Mouse (Mus musculus) retina, adult 2 months (tissue): ENCODE results near the gene Asic3.

ENCODE experiments used
- DNase-seq: peaks from one replicate; pipeline ENCODE4 v3.0.0-alpha.2; 2012; ENCODE audit warnings: low read depth, low spot score

Asic3 gene

DNA sequence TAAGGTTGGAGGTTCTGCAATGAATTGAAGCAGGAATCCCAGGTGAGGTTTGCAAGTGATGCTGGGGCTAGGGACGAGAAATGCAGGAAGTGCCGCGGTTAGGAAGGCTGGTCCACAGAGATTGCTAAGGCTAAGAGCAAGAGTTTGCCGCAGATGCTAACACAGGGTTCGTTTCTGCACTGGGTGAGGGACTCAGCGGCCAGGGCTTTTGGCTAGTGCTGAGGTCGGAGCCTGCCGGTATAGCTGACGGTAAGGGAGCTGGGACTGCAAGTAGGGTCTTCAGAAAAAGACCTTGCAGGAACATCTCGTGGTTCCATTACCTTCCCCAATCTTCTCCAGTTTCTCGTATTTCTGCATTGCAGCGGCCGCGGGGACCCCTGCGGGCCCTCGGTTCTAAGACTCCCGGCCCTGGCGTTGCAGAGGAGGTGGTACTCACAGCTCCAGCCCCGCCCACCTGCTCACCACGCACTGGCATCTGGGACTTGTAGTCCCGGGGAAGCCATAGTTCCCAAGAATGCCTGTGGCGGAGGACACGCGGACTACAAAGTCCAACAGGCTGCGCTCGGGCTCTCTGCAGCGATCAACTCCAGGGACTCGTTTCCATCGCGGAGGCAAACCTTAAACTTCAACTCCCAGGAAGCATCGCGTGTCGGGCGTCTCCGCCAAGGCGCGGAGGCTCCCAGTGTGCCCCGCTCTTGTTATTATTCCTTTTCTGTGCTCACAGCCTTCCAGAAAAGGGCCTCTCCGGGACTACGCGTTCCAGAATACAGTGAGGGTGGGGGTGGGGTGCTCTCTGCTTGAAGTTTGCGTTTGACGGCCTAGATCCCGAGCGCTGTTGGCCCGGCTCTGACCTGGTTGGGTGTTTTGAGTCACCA lies 10.2 kb downstream of the Asic3 start, which contains the start of the genes Cdk5 and Slc4a2:
Gene Cdk5 (minus strand): TSS at position 402 of the 875 bp plus-strand sequence.
Gene Slc4a2 (plus strand): TSS at position 709 of the 875 bp plus-strand sequence.
- peak; percentile 94 for DNase-seq

DNA sequence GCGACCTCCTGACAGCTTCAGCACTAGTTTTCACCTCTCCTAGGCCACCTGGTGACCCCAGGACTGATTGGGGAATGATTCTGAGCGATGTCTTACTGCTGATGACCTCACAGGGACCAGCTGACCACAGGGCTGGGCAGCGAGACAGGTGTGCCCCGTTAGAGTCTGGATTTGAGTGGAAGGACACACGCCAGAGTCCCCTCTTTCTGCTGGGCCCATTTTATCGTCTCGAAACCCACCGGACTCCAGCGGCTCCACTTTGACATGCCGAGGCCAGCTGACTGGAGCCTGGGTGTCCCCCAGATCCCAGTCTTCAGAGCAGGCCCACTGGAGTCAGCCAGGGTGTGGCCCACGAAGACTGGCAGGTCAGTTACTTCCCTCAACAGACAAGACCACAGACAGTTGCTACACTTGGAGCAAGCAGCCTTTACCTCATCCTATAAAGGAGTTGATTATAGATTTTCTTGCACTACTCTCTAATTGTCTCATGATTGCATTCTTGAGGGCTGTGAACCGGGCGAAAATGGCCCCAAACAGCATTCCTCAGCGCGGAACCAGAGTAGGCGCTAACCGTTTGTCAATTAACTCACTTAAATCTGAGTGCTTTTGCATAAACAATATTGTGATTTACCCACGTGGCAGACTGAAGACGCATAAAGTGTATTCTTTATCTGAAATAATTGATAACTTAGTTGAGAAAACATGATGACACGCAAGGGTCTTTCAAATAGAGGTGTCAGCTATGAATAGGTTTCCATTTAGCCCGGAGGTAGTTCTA lies 11.0 kb downstream of the Asic3 start:
- DNase-seq: no peak

GRCm38 (mm10) chr5:24424861-24425411 lies 11.7 kb downstream of the Asic3 start:
- DNase-seq: peak; percentile 78

GRCm38 (mm10) chr5:24425421-24426036 lies 12.3 kb downstream of the Asic3 start:
- no peak for DNase-seq

- no peak for DNase-seq
These were observed 12.8 kb downstream of the Asic3 start for GRCm38 (mm10) chr5:24426037-24426432.

DNA sequence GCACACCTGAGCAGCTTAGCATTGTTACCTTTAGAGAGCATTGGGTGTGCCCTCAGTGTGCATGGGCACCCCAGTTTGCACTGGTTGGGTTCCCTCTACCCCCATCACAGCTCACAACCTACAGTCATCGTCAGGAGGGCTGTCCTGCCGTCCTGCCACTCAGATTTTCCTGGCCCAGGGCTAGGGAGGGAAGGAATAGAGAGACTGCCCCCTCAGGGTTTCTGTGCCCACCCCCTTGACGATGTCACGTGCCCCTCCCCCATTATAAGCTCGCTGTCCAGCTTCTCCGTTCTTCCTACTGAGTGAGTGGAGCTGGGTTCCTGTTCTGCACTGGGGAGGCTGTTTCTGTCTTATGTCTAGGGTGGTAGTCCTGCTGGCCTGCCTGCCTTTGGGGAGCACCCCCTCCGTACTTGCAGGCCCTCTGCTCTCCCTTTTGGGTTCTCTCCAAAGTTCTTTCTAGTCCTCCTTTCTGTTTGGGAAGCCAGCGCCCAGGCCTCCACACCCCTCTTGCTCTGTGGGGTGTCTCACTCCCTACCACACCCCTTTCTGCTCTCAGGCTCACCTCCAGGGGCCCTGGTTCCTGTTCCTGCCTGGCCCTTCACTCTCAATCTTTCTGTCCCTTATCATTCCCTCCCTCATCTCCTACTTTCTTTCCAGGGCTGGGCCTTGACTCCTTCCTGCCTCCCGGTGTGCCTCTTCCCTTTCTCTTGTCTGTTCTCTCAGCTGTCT lies 13.5 kb downstream of the Asic3 start:
- no peak for DNase-seq

GRCm38 (mm10) chr5:24427285-24427633 lies 14.1 kb downstream of the Asic3 start:
- no peak for DNase-seq

DNA sequence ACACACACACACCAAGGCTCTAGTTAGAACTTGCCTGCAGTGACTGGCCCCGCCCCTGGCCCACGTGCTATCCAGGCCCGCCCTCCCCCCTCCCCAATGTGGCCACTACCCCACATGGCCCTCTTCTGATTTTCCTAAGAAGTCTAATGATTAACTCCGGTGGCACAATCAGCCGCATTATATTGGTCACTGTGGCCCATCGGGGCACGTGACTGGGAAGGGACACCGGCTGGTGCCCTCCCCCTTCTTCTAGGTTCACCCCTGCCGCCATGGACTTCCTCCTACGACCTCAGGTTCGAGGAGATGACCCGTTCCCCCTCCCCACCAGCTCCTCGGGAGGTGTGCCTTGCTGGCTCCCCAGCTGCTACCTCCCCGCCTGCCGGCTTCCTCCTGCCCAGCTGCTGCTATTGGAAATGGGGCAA lies 14.8 kb downstream of the Asic3 start:
- no peak for DNase-seq

GRCm38 (mm10) chr5:24428596-24428995 lies 15.4 kb downstream of the Asic3 start:
- no peak for DNase-seq

DNA sequence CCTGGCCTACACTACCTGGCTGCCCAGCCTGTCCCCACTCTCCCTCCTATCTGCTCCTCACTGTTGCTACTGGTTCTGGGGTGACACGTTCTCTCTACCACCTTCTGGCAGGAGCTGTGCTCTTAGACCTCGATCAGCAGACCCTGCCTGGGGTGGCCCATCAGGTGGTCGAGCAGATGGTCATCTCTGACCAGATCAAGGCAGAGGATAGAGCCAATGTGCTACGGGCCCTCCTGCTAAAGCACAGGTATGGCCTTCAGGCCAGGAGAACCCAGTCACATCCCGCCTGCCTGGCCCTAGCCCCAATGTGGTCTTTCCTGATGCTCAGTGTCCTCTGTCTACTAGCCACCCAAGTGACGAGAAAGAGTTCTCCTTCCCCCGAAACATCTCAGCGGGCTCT lies 20.8 kb downstream of the Asic3 start:
- no peak for DNase-seq

DNA sequence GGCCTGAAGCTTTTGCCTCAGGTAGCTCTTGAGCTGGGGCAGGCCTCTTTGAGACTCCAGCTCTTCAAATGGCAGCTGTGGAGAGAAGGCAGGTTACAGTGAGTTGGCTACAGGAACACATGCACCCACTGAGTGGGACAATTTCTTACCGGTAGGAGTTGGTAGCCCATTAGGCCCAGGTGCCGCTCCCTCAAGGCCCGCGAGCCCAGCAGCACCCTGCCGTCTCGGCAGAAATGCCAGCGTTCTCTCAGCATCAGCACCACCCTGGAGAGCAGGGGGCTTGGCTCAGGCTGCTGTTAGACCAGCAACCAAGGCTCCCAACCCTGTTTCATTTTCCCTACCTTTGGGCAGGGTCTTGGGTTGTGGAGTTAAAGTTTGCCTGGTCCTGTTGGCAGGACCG lies 28.0 kb downstream of the Asic3 start:
- DNase-seq: no peak

GRCm38 (mm10) chr5:24442029-24442428 lies 28.8 kb downstream of the Asic3 start:
- no peak for DNase-seq

- DNase-seq: no peak
These were observed 30.0 kb downstream of the Asic3 start for GRCm38 (mm10) chr5:24443204-24443603.

DNA sequence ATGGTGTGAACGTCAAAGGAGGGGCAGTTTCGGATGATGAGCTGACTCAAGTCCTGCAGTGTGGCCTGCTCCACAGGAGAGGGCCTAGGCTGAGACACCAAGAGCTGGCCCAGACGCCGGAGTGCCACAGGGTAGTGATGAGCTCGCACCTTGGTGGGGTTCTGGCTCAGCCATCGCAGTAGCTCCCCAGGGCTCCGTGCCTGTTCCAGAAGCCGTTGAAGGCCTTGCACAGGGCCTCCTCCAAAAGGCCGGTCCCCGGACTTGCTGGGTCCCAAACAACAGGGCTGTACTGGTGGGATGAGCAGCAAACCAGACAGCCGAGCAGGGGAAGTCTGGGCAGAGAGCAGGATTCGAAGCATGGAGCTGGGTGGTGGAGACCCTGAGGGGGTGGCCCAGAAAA lies 30.7 kb downstream of the Asic3 start:
- DNase-seq: no peak

DNA sequence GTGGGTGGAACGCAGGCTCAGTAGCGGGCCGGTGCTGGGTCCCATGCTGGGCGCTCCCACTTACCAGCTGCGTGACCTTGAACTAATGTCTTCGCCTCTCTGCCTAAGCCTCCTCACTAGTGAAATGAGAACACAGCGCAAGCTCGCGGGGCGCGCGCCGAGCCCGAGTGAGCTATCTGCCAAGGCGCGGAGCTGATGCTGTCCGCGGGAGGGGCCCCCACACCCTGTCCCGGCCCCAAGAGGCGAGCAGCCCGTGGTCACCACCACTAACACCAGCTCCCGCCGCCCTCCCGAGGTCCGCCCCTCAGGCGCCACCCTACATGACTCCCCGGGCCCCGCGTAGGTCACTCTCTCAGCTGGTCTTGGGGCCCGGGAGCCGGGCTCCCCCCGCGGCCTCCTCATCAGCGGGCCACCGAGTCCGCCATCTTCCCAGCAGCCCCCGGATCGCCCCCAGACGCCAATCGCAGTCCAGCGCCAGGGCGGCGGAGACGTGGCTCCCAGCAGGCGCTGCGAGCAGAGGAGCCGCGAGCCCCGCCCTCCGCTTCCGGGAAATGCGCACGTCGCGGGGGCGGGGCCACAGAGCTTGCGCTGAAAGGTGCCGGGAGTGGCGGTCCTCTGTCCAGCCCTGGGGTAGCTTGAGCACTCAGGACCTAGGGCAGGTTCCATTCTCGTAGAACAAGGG lies 31.7 kb downstream of the Asic3 start, which contains the start of gene Fastk:
Gene Fastk (minus strand): TSS at position 542 of the 682 bp plus-strand sequence.
- DNase-seq: peak; percentile 81

DNA sequence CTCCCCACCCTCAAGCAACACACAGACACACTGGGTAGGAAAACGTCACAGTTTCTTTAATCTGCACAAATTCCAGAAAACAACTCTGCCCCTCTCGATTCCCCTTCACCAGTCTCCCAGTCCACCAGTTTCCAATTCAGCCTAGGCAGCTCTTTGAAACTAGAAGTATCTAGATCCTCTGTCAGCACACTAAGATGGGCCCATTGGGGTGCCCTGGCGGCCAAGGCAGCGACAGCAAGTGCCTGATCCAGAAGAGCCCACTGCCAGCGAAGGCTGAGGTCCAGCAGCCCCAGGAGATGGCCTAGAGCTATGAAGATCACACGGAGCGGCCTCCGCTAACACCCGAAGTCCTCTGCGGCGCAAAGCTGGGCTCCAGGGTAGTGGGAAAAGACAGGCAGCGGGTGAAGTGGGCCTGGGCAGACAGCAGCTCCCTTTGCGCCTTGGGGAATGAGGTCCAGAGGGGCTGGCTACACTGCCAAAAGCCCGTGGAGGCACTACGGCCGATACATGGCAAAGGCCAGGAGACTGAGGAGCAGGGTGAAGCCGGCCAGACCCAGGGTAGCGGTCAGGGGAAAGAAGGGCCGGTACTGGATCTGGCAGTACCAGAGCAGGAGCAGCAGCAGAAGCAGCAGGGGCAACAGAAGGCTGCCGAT lies 32.4 kb downstream of the Asic3 start:
- no peak for DNase-seq

DNA sequence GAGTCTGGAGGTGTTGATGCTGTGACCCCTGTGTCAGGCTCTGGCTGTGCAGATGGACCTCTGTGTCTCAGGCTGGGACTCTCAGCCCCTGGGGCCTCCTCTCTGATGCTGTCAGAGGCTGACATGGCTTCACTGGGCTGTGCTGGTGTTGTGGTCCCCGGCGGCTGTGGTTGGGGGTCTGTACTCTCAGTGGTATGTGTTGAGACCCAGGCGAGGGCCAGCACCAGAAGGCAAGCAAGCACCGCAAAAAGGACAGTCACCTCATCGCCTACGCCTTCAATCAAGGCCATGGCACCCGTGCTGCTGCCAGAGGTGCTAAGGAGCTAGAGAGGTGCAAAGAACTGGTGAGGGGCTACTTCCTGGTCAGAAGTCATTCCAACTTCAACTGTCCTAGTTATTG lies 33.4 kb downstream of the Asic3 start:
- DNase-seq: no peak

GRCm38 (mm10) chr5:24447624-24448298 lies 34.6 kb downstream of the Asic3 start, which contains the start of gene Tmub1:
Tmub1 (minus strand) TSS chr5:24447854.
- peak; percentile 66 for DNase-seq

DNA sequence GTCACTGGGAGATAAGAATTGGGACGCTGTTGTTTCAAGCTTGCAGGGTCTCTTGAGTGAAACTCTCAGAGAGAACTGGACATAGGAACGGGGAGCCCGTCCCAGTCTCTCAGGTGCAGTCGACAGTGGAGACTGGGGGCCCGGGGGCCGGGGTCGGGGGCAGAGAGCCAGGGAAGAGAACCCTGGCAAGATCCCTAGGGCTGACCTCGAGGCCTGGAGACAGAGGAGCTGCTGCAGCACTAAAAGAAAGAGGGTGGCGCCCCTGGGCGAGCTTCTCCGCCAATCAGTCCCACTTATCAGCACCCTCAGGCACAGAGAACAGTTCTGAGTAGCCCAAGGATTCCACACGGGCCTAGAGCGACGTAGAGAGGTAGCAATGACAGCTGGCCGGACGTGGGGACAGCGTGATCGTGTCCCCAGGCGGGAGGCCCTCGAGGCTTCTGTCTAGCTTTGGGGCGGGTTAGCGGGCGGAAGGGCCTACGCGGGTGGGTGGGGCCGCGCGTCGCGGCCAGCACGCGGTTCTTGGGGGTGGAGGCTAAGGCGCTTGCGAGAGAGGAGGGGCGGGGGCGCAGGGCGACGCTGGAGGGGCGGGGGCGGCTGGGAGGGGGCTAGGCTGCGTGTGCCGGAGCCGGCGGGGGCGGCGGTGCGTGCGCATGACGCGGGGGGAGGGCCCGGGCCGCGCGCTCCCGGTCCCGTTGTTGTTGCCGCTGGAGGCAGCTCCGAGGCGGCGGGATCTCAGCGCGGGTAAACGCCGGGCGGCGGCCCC lies 38.3 kb downstream of the Asic3 start:
- DNase-seq: peak; percentile 67
